Mouse (Mus musculus): ENCODE measurements around the gene Ank3. TPM values are rescaled to one million over a fixed set of nuclear protein-coding genes. Genes with fewer than 3 reads are reported as not detected.
A peak's percentile ranks its signal among the peaks of the same experiment; 100 is the strongest.

Ank3 gene
- polyA plus RNA-seq, 1 experiment from 2014 or later: 70.0 TPM

GRCm38 (mm10) chr10:69690131-69690960 lies 291.8 kb downstream of the Ank3 start:
- H3K9ac ChIP-seq (ENCODE audit: low read length): no peak overlapping the region
- ATAC-seq (ENCODE audit: insufficient read depth, low FRiP score, low TSS enrichment): no peak; the same call in 1 of the 2 replicates
- H3K4me2 ChIP-seq (ENCODE audit: low read depth): peak overlapping the region; percentile 34
- H3K4me1 ChIP-seq (ENCODE audit: control insufficient read depth, insufficient read depth, low read length): 0 out of 2 replicates have a peak, but pooled peaks cover 6% of the 10 kb centered on the region
- H3K36me3 ChIP-seq (ENCODE audit: control insufficient read depth, insufficient read depth, low read length): no peaks in the 10 kb centered on the region
- no peak overlapping the region; the same call in 1 of the 2 replicates for H3K4me3 ChIP-seq (ENCODE audit: low read depth, low read length)
- WGBS: 9% methylated on average over 12 of the region's 12 CpGs
- no peaks in the 10 kb centered on the region for H3K9me3 ChIP-seq (ENCODE audit: control insufficient read depth, low read length)
- DNase-seq (ENCODE audit: low spot score): peak; percentile 41
- H3K27ac ChIP-seq (ENCODE audit: low read depth, low read length): 0 out of 2 replicates have a peak overlapping the region, but pooled peaks have one; percentile 34
- H3K27me3 ChIP-seq (ENCODE audit: control insufficient read depth, insufficient read depth, low read length): no peaks in the 10 kb centered on the region

GRCm38 (mm10) chr10:69690961-69691451 lies 292.4 kb downstream of the Ank3 start:
- H3K4me3 ChIP-seq (ENCODE audit: low read depth, low read length): no peak overlapping the region
- H3K4me2 ChIP-seq (ENCODE audit: low read depth): peak overlapping the region; percentile 34
- no peaks in the 10 kb centered on the region for H3K36me3 ChIP-seq (ENCODE audit: control insufficient read depth, insufficient read depth, low read length)
- ATAC-seq (ENCODE audit: insufficient read depth, low FRiP score, low TSS enrichment) (no peak), DNase-seq (ENCODE audit: low spot score) (no peak)
- H3K27me3 ChIP-seq (ENCODE audit: control insufficient read depth, insufficient read depth, low read length): no peaks in the 10 kb centered on the region
- H3K9me3 ChIP-seq (ENCODE audit: control insufficient read depth, low read length): no peaks in the 10 kb centered on the region
- 22% methylated on average over 6 of the region's 6 CpGs for WGBS
- H3K4me1 ChIP-seq (ENCODE audit: control insufficient read depth, insufficient read depth, low read length): 0 out of 2 replicates have a peak, but pooled peaks cover 6% of the 10 kb centered on the region
- H3K9ac ChIP-seq (ENCODE audit: low read length): no peak overlapping the region
- H3K27ac ChIP-seq (ENCODE audit: low read depth, low read length): 0 out of 2 replicates have a peak overlapping the region, but pooled peaks have one; percentile 34

GRCm38 (mm10) chr10:69696019-69696418 lies 297.4 kb downstream of the Ank3 start:
- Histone ChIP-seq H3K27me3 (ENCODE audit: control insufficient read depth, insufficient read depth, low read length) (no peaks in the 10 kb centered on the region), H3K4me1 (ENCODE audit: control insufficient read depth, insufficient read depth, low read length) (0 out of 2 replicates have a peak, but pooled peaks cover under 1% of the 10 kb centered on the region), H3K4me3 (ENCODE audit: low read depth, low read length) (no peak overlapping the region), H3K9ac (ENCODE audit: low read length) (no peak overlapping the region), H3K27ac (ENCODE audit: low read depth, low read length) (no peak overlapping the region), H3K36me3 (ENCODE audit: control insufficient read depth, insufficient read depth, low read length) (no peaks in the 10 kb centered on the region), H3K4me2 (ENCODE audit: low read depth) (no peak overlapping the region), H3K9me3 (ENCODE audit: control insufficient read depth, low read length) (no peaks in the 10 kb centered on the region)
- DNase-seq (ENCODE audit: low spot score) (no peak), ATAC-seq (ENCODE audit: insufficient read depth, low FRiP score, low TSS enrichment) (no peak)
- WGBS: 84% methylated on average over 9 of the region's 9 CpGs

- WGBS: 83% methylated on average over 1 of the region's 1 CpGs
- Histone ChIP-seq H3K27ac (ENCODE audit: low read depth, low read length) (no peak overlapping the region), H3K36me3 (ENCODE audit: control insufficient read depth, insufficient read depth, low read length) (no peaks in the 10 kb centered on the region)
Observed at GRCm38 (mm10) chr10:69698699-69699098, 300.1 kb downstream of the Ank3 start.

GRCm38 (mm10) chr10:69701226-69701625 lies 302.7 kb downstream of the Ank3 start:
- 38% methylated on average over 4 of the region's 4 CpGs for WGBS
- Histone ChIP-seq H3K27ac (ENCODE audit: low read depth, low read length) (no peak overlapping the region), H3K27me3 (ENCODE audit: control insufficient read depth, insufficient read depth, low read length) (no peaks in the 10 kb centered on the region), H3K9ac (ENCODE audit: low read length) (no peak overlapping the region), H3K4me2 (ENCODE audit: low read depth) (no peak overlapping the region), H3K4me3 (ENCODE audit: low read depth, low read length) (no peak overlapping the region), H3K4me1 (ENCODE audit: control insufficient read depth, insufficient read depth, low read length) (peaks cover 8% of the 10 kb centered on the region), H3K9me3 (ENCODE audit: control insufficient read depth, low read length) (no peaks in the 10 kb centered on the region), H3K36me3 (ENCODE audit: control insufficient read depth, insufficient read depth, low read length) (no peaks in the 10 kb centered on the region)
- ATAC-seq (ENCODE audit: insufficient read depth, low FRiP score, low TSS enrichment) (no peak), DNase-seq (ENCODE audit: low spot score) (peak; percentile 29)

More at GRCm38 (mm10) chr10:69698699-69699098, 300.1 kb downstream of the Ank3 start:
- Histone ChIP-seq H3K4me3 (ENCODE audit: low read depth, low read length) (no peak overlapping the region), H3K9me3 (ENCODE audit: control insufficient read depth, low read length) (no peaks in the 10 kb centered on the region), H3K4me2 (ENCODE audit: low read depth) (no peak overlapping the region), H3K27me3 (ENCODE audit: control insufficient read depth, insufficient read depth, low read length) (no peaks in the 10 kb centered on the region), H3K4me1 (ENCODE audit: control insufficient read depth, insufficient read depth, low read length) (no peaks in the 10 kb centered on the region), H3K9ac (ENCODE audit: low read length) (no peak overlapping the region)
- no peak for ATAC-seq (ENCODE audit: insufficient read depth, low FRiP score, low TSS enrichment)
- DNase-seq (ENCODE audit: low spot score): no peak

GRCm38 (mm10) chr10:69705806-69706768 lies 307.5 kb downstream of the Ank3 start:
- peak overlapping the region; percentile 70 for H3K27ac ChIP-seq (ENCODE audit: low read depth, low read length)
- ATAC-seq (ENCODE audit: insufficient read depth, low FRiP score, low TSS enrichment) (peak; percentile 76), DNase-seq (ENCODE audit: low spot score) (peak; percentile 57)
- peak overlapping the region; percentile 76 for H3K9ac ChIP-seq (ENCODE audit: low read length)
- H3K4me3 ChIP-seq (ENCODE audit: low read depth, low read length): peak overlapping the region; percentile 36
- peaks cover 19% of the 10 kb centered on the region for H3K4me1 ChIP-seq (ENCODE audit: control insufficient read depth, insufficient read depth, low read length)
- H3K4me2 ChIP-seq (ENCODE audit: low read depth): peak overlapping the region; percentile 64
- no peaks in the 10 kb centered on the region for H3K9me3 ChIP-seq (ENCODE audit: control insufficient read depth, low read length)
- WGBS: 9% methylated on average over 17 of the region's 17 CpGs
- H3K27me3 ChIP-seq (ENCODE audit: control insufficient read depth, insufficient read depth, low read length): no peaks in the 10 kb centered on the region
- no peaks in the 10 kb centered on the region for H3K36me3 ChIP-seq (ENCODE audit: control insufficient read depth, insufficient read depth, low read length)

GRCm38 (mm10) chr10:69706851-69707788 lies 308.5 kb downstream of the Ank3 start:
- ATAC-seq (ENCODE audit: insufficient read depth, low FRiP score, low TSS enrichment): no peak
- H3K36me3 ChIP-seq (ENCODE audit: control insufficient read depth, insufficient read depth, low read length): no peaks in the 10 kb centered on the region
- H3K4me3 ChIP-seq (ENCODE audit: low read depth, low read length): peak overlapping the region; percentile 36
- no peaks in the 10 kb centered on the region for H3K9me3 ChIP-seq (ENCODE audit: control insufficient read depth, low read length)
- H3K4me2 ChIP-seq (ENCODE audit: low read depth): peak overlapping the region; percentile 64
- 23% methylated on average over 14 of the region's 14 CpGs for WGBS
- H3K27ac ChIP-seq (ENCODE audit: low read depth, low read length): no peak overlapping the region; the same call in 1 of the 2 replicates
- H3K27me3 ChIP-seq (ENCODE audit: control insufficient read depth, insufficient read depth, low read length): no peaks in the 10 kb centered on the region
- H3K4me1 ChIP-seq (ENCODE audit: control insufficient read depth, insufficient read depth, low read length): peaks cover 19% of the 10 kb centered on the region
- no peak for DNase-seq (ENCODE audit: low spot score)
- H3K9ac ChIP-seq (ENCODE audit: low read length): peak overlapping the region; percentile 76

Data from neural tube, embryonic 11.5 days (tissue).